Mouse (Mus musculus): ENCODE results near the gene Snai1. TPM values are rescaled to one million over a fixed set of nuclear protein-coding genes. Genes with fewer than 3 reads are reported as not detected.

Snai1 gene
- 1.6 and 1.7 TPM in 2 replicates for polyA plus RNA-seq (2012; rRNA removed)

DNA sequence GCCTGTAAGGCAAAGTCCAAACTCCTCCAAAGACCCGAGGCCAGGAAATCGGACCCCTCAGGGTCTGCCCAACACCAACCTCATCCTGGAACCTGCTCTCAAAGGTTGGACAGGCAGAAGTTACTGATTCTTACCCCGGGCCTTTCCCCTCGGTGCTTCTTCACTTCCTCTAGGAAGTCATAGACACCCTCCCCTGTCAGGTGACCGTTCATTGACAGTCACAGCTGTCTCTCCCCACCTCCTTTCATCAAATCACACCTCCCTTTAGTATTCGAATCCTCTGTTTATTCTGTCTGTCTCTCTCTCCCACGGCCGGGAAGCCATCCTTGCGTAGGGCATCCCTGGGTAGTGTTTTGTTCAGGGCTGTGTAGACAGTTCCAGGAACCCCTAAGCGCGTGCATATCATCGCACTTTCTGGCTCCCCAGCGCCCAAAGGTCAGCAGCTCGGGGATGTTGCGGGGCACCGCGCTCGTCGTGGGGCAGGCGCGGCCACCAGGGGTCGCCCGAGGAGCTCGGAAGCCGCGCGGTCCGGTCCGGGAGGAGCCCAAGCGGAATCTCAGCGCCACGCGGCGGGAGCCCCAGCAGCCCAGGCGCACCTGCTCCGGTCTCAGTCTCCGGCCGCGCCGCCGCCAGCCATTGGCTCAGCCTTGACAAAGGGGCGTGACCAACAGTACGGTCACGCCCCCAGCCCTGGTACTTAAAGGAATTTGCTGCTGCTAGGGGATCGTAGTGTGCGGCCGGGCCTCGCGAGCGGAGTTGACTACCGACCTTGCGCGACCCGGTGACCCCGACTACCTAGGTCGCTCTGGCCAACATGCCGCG, at the start of gene Snai1:
Gene Snai1 (plus strand): TSS at position 720 of the 822 bp plus-strand sequence.

DNA sequence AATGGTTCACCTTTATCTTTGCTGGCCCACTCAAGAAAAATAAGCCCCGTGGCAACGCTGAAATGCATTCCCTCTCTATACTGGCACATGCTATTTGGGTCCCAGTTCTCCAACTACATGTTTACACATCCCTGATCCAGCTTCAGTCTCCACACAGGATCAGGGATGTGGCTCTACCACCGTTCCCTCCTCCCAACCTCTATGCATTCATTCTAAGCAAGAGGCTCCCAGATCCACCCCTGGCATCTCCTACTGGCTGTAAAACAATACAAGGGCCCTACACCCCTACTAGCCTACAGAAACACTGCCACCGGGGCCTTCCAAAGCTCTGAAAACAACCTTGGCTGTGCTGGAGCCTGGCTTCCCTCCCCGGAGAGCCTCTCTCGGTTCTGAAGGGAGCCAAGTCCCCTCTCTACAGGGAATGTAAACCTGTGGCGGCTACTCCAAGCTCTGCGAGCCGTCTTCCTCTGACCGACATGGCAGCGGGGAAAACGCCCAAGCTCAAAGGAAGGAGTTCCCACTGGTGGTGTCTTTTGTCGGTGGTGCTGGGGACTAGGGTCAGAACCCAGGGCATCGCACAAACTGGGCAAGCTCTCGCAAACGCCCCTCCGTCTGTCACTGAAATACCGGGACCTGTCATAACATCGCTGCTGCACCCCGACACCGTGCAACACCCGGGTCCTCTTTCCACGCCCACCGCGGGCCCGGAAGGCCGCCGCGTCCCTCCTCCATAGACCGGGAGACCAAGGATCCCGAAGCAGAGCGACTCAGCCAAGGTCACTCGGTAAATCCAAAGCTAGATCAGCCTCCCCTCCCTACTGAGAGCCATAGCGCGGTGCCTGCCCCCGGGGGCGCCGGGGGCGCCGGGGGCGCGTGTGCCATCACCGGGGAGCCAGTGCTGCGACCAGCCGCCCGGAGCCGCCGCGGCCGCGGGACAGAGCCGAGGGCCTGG, 46.0 kb upstream of the Snai1 start, which contains the start of gene Rnf114:
Gene Rnf114 (plus strand): TSS at position 889 of the 952 bp plus-strand sequence.

DNA sequence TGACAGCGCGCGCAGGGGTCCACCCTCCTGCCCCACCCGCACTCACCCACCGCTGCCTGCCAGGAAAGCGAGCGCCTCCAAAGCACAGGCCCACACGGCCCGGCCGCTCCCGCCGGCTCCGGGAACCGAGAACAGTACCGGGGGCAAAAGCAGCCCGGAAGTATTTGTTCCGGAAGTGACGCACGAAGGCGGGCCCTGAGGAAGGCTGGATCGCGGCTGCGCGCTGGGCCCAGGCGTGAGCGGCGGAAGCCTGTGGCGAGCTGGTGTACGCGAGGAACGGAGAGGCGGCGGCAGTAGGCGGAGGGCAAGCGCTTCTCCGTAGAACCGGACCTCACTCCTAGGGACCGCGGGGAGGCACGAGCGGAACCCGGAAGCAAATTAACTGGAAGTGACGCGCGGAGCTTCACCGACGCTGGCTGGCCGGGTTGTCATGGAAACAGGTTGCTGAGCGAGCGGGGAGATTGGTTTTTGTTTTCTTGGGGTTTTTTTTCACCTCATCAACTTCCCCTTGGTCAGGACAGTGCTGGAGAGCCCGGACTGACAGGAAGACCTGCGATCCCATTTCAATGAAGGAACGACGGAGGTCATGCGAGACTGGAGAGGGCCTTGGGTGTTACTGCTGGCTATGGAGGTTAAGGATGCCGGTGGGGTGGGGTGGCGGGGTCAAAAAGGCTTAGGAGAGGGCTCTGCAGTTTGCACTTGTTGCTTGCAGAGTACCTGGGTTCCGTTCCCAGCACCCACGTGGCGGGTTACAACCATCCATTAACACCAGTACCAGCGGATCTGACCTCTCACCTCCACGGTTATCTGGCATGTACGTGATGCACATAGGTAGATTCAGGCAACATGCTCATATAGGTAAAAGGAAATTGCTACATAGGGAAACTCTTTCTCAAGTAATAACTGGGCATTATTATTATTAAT, 45.0 kb upstream of the Snai1 start, which contains the start of gene Spata2:
Gene Spata2 (minus strand): TSS at position 175 of the 924 bp plus-strand sequence.

Other genes with a start within 250 kb of the Snai1 start
- 2.4 and 2.9 TPM in 2 replicates for gene B4galt5, start 189.0 kb upstream of the Snai1 start, polyA plus RNA-seq (2012; rRNA removed)
- gene Slc9a8, start 116.5 kb upstream of the Snai1 start, polyA plus RNA-seq (2012; rRNA removed) = 12.7 and 14.7 TPM in 2 replicates
- gene Rnf114, start 45.5 kb upstream of the Snai1 start, polyA plus RNA-seq (2012; rRNA removed) = 23.2 and 27.3 TPM in 2 replicates
- gene Spata2, start 45.3 kb upstream of the Snai1 start, polyA plus RNA-seq (2012; rRNA removed) = 6.4 and 7.6 TPM in 2 replicates
- 66.8 and 82.0 TPM in 2 replicates for gene Ube2v1, start 93.9 kb downstream of the Snai1 start, polyA plus RNA-seq (2012; rRNA removed)
- gene Gm20431, start 123.3 kb downstream of the Snai1 start, polyA plus RNA-seq (2012; rRNA removed) = 0.05 TPM in 1 of 2 replicates, not detected in the other
- 13.1 and 17.2 TPM in 2 replicates for gene Cebpb, start 150.7 kb downstream of the Snai1 start, polyA plus RNA-seq (2012; rRNA removed)
- gene Tmem189, start 151.6 kb downstream of the Snai1 start, polyA plus RNA-seq (2012; rRNA removed) = 12.2 and 14.0 TPM in 2 replicates